Mouse (Mus musculus) erythroblast, embryonic 14.5 days (primary cell): ENCODE measurements around the gene Kif21a.

Source experiments
- GATA1 ChIP-seq: IDR thresholded peaks from 2 replicates; pipeline ENCODE4 v1.6.1; 2012; ENCODE audit warnings: low read length, inconsistent platforms, mixed read lengths
- TAL1 ChIP-seq: IDR thresholded peaks from 3 replicates; pipeline ENCODE4 v1.6.1; 2012; ENCODE audit warnings: low read length, inconsistent platforms, mixed read lengths

DNA sequence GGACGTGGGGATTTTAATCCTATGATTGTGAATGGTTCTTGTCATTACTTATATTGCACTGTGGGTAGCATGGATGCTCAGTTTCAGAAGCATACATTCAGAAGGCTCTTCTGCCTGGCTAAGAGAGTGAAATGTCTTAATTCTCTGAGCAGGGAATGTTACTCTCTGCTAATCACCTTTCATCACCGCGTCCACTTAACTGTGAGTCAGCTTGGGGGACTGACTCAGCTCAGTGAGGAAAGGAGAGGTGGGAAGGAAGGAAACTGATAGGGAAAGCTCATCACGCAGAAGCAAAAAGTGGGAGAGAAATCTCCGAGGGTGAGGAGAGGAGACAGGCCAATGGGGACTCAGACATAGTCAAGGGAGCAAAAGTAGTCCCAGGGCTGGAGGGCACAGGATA is 10.9 kb downstream of the Kif21a start:
- TF ChIP-seq GATA1 (no peak), TAL1 (no peak)
